Mouse (Mus musculus) embryonic facial prominence, embryonic 11.5 days (tissue): Measurements from ENCODE around the gene Arntl2. TPM values are rescaled to one million over a fixed set of nuclear protein-coding genes. Genes with fewer than 3 reads are reported as not detected.

ENCODE experiments used
- ATAC-seq: fragments of 200-750 bp; cut with Nextera tagmentation; replicated peaks from 2 replicates; pipeline ENCODE4 v1.8.0; 2017; ENCODE audit warnings: low read depth; ENCODE audit not compliant: insufficient number of reproducible peaks, low FRiP score, low TSS enrichment
- DNase-seq: peaks from one replicate; pipeline ENCODE4 v3.0.0-alpha.2; 2015; ENCODE audit warnings: low spot score
- H3K27ac ChIP-seq: fragments of 300-500 bp; sonication (generic); replicated peaks from 2 replicates; pipeline ENCODE4 v1.5.1; 2014; ENCODE audit warnings: mild to moderate bottlenecking, low read depth, low read length, control low read depth
- H3K27me3 ChIP-seq: fragments of 300-500 bp; sonication (generic); 2 replicates; pipeline ENCODE4 v1.6.1; 2014; ENCODE audit warnings: mild to moderate bottlenecking, low read length, moderate library complexity, mixed read lengths; ENCODE audit not compliant: control insufficient read depth, insufficient read depth
- H3K36me3 ChIP-seq: fragments of 300-500 bp; sonication (generic); replicated peaks from 2 replicates; pipeline ENCODE4 v1.6.1; 2014; ENCODE audit warnings: low read depth, mild to moderate bottlenecking, low read length, moderate library complexity, mixed read lengths; ENCODE audit not compliant: control insufficient read depth, insufficient read depth
- H3K4me1 ChIP-seq: fragments of 300-500 bp; sonication (generic); 2 replicates; pipeline ENCODE4 v1.6.1; 2014; ENCODE audit warnings: low read length, mixed read lengths; ENCODE audit not compliant: control insufficient read depth, insufficient read depth
- H3K4me2 ChIP-seq: fragments of 300-500 bp; sonication (generic); 2 replicates; pipeline ENCODE4 v1.6.1; 2014; ENCODE audit warnings: low read depth, mild to moderate bottlenecking, control low read depth, low read length, moderate library complexity
- H3K4me3 ChIP-seq: fragments of 300-500 bp; sonication (generic); 2 replicates; pipeline ENCODE4 v1.5.1; 2014; ENCODE audit warnings: low read depth, low read length, control low read depth
- H3K9ac ChIP-seq: fragments of 300-500 bp; sonication (generic); replicated peaks from 2 replicates; pipeline ENCODE4 v1.6.1; 2014; ENCODE audit warnings: mild to moderate bottlenecking, control low read depth, low read length
- H3K9me3 ChIP-seq: fragments of 300-500 bp; sonication (generic); replicated peaks from 2 replicates; pipeline ENCODE4 v1.6.1; 2016; ENCODE audit warnings: mild to moderate bottlenecking, low read length, inconsistent platforms, mixed read lengths; ENCODE audit not compliant: control insufficient read depth
- WGBS: fragments of 180-500 bp; shearing (Covaris S2); extraction: QIAGEN DNeasy Blood & Tissue Kit; methylation state at CpG from one replicate; pipeline ENCODE4 v1.1.7; 2014; 5-methylcytosine and 5-hydroxymethylcytosine counted together
- polyA plus RNA-seq: library from polyadenylated mRNA; unstranded; fragments of >200 nt; fragmentation: Nextera tagmentation; extraction: Ambion mirVana; gene quantifications from 2 replicates; pipeline ENCODE4 v1.2.1, GENCODE M21; 2014

The Arntl2 gene
- polyA plus RNA-seq, 1 experiment from 2014 or later = 2.7 TPM

DNA sequence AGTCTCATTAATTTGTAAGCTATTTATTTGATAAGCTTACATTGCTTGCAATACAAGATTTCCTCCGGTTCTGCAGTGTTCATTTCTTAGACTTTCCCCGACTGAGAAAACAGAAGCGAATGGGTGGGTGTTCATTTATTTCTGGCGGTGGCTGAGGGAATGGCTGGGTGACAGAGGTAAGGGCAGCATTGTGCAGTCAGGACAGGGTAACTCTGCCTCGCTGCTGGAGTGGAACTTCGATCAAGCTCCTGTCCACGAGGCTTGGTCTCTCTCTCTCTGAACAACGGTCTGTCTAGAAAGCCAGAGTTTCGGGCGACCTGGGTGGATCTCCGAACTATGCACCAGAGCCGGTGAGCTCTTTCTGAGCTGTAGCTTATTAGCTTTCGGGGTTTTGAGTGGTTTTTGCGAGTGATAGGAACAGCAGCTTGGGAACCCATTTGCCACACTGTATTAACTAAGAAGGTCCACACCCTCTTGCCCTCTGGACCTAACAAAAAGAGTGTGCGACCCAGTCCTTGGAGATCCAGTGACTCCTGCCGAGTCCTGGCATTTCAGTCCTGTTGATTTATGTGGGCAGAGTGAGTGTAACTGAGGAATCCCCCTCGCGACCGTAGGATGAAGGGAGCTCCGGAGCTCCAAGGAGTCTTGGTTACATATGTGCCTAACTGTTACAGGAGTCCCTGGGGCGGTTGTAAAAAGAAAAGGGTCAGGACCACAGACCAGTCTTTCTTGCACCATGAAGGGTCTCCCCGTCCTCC is 510 bp upstream of the Arntl2 start:
- 20% methylated on average over 22 of the region's 22 CpGs for WGBS
- DNase-seq = peak; percentile 19

GRCm38 (mm10) chr6:146797446-146797845 is 1.6 kb downstream of the Arntl2 start:
- H3K27ac ChIP-seq = no peak overlapping the region
- DNase-seq (no peak), ATAC-seq (no peak)
- H3K4me3 ChIP-seq = no peak overlapping the region
- no peaks in the 10 kb centered on the region for H3K9me3 ChIP-seq
- no peaks in the 10 kb centered on the region for H3K36me3 ChIP-seq
- H3K4me2 ChIP-seq = no peak overlapping the region
- H3K4me1 ChIP-seq = no peaks in the 10 kb centered on the region; the same call in 1 of the 2 replicates
- 63% methylated on average over 5 of the region's 5 CpGs for WGBS
- H3K9ac ChIP-seq = no peak overlapping the region
- no peaks in the 10 kb centered on the region for H3K27me3 ChIP-seq

More for the DNA sequence above, 510 bp upstream of the Arntl2 start:
- Histone ChIP-seq H3K9ac (peak overlapping the region; percentile 67), H3K36me3 (no peaks in the 10 kb centered on the region), H3K27me3 (no peaks in the 10 kb centered on the region), H3K27ac (no peak overlapping the region), H3K4me1 (no peaks in the 10 kb centered on the region; the same call in 1 of the 2 replicates), H3K4me3 (peak overlapping the region; percentile 47), H3K9me3 (no peaks in the 10 kb centered on the region), H3K4me2 (peak overlapping the region; percentile 80)
- ATAC-seq = no peak; the same call in 1 of the 2 replicates

- H3K4me1 ChIP-seq = no peaks in the 10 kb centered on the region
- no peak for ATAC-seq
- no peak for DNase-seq
- 93% methylated on average over 6 of the region's 6 CpGs for WGBS
- H3K36me3 ChIP-seq = no peaks in the 10 kb centered on the region
- H3K4me3 ChIP-seq = no peak overlapping the region
- H3K27me3 ChIP-seq = no peaks in the 10 kb centered on the region
- H3K27ac ChIP-seq = no peak overlapping the region
- H3K4me2 ChIP-seq = no peak overlapping the region
- no peak overlapping the region for H3K9ac ChIP-seq
- no peaks in the 10 kb centered on the region for H3K9me3 ChIP-seq
Measured at GRCm38 (mm10) chr6:146809991-146810390, 14.1 kb downstream of the Arntl2 start.

GRCm38 (mm10) chr6:146813007-146813406 is 17.2 kb downstream of the Arntl2 start:
- no peaks in the 10 kb centered on the region for H3K4me1 ChIP-seq
- H3K9ac ChIP-seq = no peak overlapping the region
- H3K36me3 ChIP-seq = no peaks in the 10 kb centered on the region
- 88% methylated on average over 5 of the region's 5 CpGs for WGBS
- no peak for DNase-seq
- H3K9me3 ChIP-seq = no peaks in the 10 kb centered on the region
- no peak for ATAC-seq
- no peak overlapping the region for H3K27ac ChIP-seq
- H3K4me3 ChIP-seq = no peak overlapping the region
- H3K4me2 ChIP-seq = no peak overlapping the region
- H3K27me3 ChIP-seq = no peaks in the 10 kb centered on the region

GRCm38 (mm10) chr6:146820177-146820965 is 24.5 kb downstream of the Arntl2 start:
- Histone ChIP-seq H3K27me3 (no peaks in the 10 kb centered on the region), H3K9ac (no peak overlapping the region), H3K27ac (no peak overlapping the region), H3K4me1 (no peaks in the 10 kb centered on the region), H3K4me2 (no peak overlapping the region), H3K4me3 (no peak overlapping the region), H3K9me3 (no peaks in the 10 kb centered on the region), H3K36me3 (no peaks in the 10 kb centered on the region)
- ATAC-seq = no peak
- WGBS = 85% methylated on average over 29 of the region's 29 CpGs
- no peak for DNase-seq

DNA sequence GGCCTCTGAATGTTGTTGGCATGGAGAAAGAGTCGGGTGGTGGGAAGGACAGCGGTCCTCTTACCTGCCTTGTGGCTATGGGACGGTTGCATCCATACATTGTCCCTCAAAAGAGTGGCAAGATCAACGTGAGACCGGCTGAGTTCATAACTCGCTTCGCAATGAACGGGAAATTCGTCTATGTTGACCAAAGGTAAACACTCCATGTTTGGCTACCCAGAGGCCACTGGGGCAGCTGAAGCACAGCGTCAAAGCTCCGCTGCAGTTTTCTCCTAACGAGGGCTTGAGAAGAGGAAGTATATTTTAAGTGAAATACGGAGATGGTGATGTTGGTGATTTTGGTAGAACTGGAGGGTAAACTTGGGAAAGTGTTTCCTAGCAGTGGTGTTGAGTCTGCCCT is 26.1 kb downstream of the Arntl2 start:
- DNase-seq = no peak
- no peak for ATAC-seq
- Histone ChIP-seq H3K9ac (no peak overlapping the region), H3K4me2 (no peak overlapping the region), H3K9me3 (no peaks in the 10 kb centered on the region), H3K27ac (no peak overlapping the region), H3K4me1 (no peaks in the 10 kb centered on the region), H3K36me3 (no peaks in the 10 kb centered on the region), H3K27me3 (no peaks in the 10 kb centered on the region), H3K4me3 (no peak overlapping the region)
- 93% methylated on average over 13 of the region's 13 CpGs for WGBS

GRCm38 (mm10) chr6:146824727-146825486 is 29.1 kb downstream of the Arntl2 start:
- DNase-seq (peak; percentile 74), ATAC-seq (peak; percentile 31; the same call in 1 of the 2 replicates)
- H3K9ac ChIP-seq = no peak overlapping the region
- no peak overlapping the region for H3K4me3 ChIP-seq
- no peak overlapping the region for H3K4me2 ChIP-seq
- WGBS = 40% methylated on average over 16 of the region's 16 CpGs
- no peaks in the 10 kb centered on the region for H3K27me3 ChIP-seq
- H3K9me3 ChIP-seq = no peaks in the 10 kb centered on the region
- no peak overlapping the region for H3K27ac ChIP-seq
- H3K36me3 ChIP-seq = no peaks in the 10 kb centered on the region
- H3K4me1 ChIP-seq = no peaks in the 10 kb centered on the region
